Mouse (Mus musculus) left cerebral cortex, adult 2 months (tissue): ENCODE data around the gene Itprid2. TPM values are rescaled to one million over a fixed set of nuclear protein-coding genes. Genes with fewer than 3 reads are reported as not detected.
"Not testable (repeated sequence)": the region's sequence is repeated elsewhere in the genome, so short reads cannot be mapped to it uniquely, and the experiment has no call there.

ENCODE experiments used
- DNase-seq, 2 experiments: peaks; one replicate each; pipeline ENCODE4 v3.0.0; 2021 to 2022; ENCODE audit warnings: low spot score in 2 of 2, mixed read lengths in 1 of 2; ENCODE audit errors: extremely low spot score in 1 of 2
- H3K27ac ChIP-seq: fragments of 200-600 bp; 2 replicates; pipeline ENCODE4 v1.8.1; 2022
- H3K4me3 ChIP-seq: fragments of 200-600 bp; 2 replicates; pipeline ENCODE4 v1.8.1; 2022
- CTCF ChIP-seq: fragments of 200-600 bp; IDR thresholded peaks from 2 replicates; pipeline ENCODE4 v1.8.1; 2022; ENCODE audit warnings: antibody characterized with exemption, mild to moderate bottlenecking, moderate library complexity
- intact Hi-C: fragments of 180-260 bp; cut with DNase I; formaldehyde crosslinking; loops from one replicate; pipeline ENCODE4 v1.15.1; 2025
- long read RNA-seq, 2 experiments: library from polyadenylated mRNA; stranded (forward); transcript quantifications; one replicate each; pipeline ENCODE4 v2.0.0; 2021; ENCODE audit warnings: borderline mapping rate in 2 of 2
- total RNA-seq, 2 experiments: library from RNA; stranded (reverse); gene quantifications; 2 replicates each; pipeline ENCODE4 v1.2.3; 2021

The Itprid2 gene
- total RNA-seq, result 10 to 100 TPM; 38.6 to 39.6 TPM
- long read RNA-seq, experiment 1, full-length matches to known transcripts, result 34 of 55 reads
- long read RNA-seq, experiment 1, partial matches to known transcripts, result 11 of 55 reads
- long read RNA-seq, experiment 1, other reads (novel, unspliced or antisense), result 10 of 55 reads
- long read RNA-seq, experiment 2, full-length matches to known transcripts, result 32 of 48 reads
- long read RNA-seq, experiment 2, partial matches to known transcripts, result 10 of 48 reads
- long read RNA-seq, experiment 2, other reads (novel, unspliced or antisense), result 6 of 48 reads

DNA sequence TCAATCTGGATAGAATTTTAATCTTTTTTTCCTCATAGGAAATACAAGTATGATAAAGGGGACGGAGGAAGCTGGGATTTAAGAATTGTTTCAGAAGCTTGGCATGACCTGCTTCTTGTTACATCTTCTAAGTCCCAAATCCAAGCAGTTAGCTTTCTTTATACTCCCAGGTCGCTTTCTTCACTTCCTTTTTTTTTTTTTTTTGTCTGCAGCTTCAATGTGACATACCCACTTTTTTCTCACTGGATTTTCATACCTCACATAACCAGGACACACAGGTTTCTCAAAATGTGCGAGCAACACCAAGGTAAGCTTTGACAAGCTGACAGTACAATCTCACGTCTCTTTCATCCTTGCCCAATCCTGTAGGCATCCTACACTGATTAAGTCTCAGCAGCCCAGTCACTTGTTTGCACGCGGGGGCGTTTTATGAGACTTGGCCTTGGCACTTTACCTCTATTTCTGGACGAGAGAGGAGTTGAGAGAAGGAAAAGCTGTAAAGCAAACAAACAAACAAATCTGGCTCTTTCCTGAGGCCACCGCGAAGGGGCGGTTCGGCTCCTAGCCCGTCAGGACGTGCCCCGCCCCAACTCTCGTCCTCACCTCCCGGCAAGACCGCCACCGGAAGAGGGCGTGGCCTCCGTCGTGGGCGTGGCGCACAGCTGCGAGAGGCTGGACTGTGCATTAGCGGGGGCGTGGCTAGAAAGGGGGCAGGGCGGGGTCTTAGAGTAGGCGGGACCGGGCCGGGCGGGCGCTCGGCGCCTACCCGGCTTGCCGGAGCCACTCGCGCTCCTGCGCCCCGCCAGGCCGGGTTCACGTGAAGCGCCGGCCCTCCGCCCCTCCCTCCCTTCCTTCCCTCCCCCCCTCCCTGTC, at the start of gene Itprid2:
Gene Itprid2 (plus strand): TSS at position 825 of the 873 bp plus-strand sequence.
- no peak; the same call in 1 of the 2 replicates for TF ChIP-seq CTCF
- intact Hi-C loops, result loop anchor here (5.0 to 10.0 kb wide), 3 partner anchors 177 to 1590 kb away; partner anchors contain the start of genes Cerkl and Neurod1
- H3K4me3 ChIP-seq, result peak within 1 kb of the TSS; percentile 75
- H3K27ac ChIP-seq, result peak within 1 kb of the TSS; percentile 96
- DNase-seq, result peak; percentile 94 to 96

DNA sequence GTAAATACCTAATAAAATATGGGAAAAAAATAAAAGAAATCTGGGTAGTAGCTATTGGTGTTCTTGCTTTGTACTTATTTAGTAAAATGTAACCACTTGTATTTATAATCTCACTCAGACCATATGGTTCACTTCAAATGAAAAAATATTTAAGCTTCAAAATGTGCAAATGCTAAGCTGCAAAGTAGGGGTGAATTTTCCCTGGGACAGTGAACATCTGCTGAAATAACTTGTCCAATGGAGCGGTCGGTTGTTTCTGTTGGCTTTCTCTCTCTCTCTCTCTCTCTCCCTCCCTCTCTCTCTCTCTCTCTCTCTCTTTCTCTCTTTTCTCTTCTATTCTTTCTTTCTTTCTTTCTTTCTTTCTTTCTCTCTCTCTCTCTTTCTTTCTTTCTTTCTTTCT, 39.0 kb upstream of the Itprid2 start:
- Histone ChIP-seq H3K4me3 (no peak overlapping the region), H3K27ac (no peak overlapping the region)
- intact Hi-C loops, result no loop called here
- TF ChIP-seq CTCF, result no peak
- no peak for DNase-seq

DNA sequence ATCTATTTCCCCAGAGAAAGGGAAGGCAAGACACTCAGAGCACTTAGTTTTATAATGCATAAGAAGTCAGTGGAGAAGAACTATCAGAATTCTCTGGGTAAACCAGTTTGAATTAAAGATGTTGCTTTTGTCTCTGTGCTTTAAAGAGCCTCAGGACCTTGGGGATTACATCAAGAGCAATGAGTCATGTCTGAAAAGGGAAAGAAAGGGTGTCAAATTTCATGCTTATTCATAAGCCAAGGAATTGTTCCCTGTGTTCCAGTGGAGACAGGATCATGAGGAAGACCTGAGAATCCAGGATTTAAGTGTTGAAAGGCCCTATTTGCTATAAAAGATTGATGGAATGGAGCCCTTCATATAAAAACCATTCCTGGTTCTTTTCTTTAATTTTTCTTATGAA, 38.1 kb upstream of the Itprid2 start:
- intact Hi-C loops, result no loop called here
- Histone ChIP-seq H3K27ac (no peak overlapping the region), H3K4me3 (no peak overlapping the region)
- TF ChIP-seq CTCF, result no peak
- no peak for DNase-seq

DNA sequence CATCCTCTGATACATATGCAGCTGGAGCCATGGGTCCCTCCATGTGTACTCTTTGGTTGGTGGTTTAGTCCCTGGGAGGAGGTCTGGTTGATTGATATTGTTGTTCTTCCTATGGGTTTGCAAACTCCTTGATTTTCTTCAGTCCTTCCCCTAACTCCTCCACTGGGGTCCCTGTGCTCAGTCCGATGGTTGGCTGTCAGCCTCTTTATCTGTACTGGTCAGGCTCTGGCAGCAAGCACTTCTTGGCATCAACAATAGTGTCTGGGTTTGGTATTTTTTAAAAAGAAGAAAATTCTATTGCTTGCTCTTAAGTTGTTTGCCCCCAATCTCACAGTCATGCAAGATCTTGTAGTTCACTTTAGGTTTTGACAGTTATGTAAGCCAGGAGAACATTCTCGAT, 34.0 kb upstream of the Itprid2 start:
- H3K27ac ChIP-seq, intact Hi-C loops, DNase-seq, H3K4me3 ChIP-seq: not testable (repeated sequence)

DNA sequence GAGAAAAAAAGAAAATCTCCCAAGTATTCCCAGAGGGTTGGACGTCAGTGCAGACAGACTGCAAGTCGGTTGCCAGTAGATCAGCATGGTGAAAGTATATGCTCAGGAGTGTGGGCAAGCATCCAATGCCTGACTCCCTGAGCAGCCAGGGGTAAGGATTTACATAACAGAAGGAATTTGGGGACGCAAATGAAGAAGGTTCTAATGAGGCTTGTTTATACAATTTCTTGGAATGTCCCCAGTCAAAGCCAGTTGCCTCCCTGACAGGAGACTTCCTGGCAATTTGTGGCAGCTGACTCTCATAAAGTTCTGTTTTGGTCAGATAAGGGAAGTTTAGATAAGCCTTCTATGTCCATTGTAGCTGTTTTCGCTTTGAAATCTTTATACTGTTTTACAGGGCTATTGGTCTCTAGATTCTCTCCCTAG, 33.4 kb upstream of the Itprid2 start:
- Histone ChIP-seq H3K27ac (no peak overlapping the region), H3K4me3 (no peak overlapping the region)
- DNase-seq, result no peak
- no peak for TF ChIP-seq CTCF
- intact Hi-C loops, result no loop called here

DNA sequence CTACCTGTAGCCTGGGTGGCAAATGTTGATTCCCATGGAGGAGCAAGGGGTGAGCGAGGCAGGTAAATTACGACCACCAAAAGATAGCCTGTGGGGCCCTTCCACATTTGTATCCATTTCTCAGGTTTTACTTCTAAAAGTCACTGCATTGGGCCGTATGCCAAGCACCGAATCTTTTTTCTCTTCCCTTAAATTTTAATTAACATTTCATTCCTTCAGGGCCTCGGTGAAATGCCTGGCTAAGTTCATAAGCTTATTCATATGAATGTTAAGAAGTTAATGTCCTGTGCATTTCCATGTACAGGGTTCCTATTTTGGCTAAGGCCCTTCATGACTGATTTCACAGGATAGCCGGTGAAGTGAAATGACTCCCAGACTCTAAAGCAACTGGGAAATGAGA, 32.8 kb upstream of the Itprid2 start:
- no peak overlapping the region for H3K4me3 ChIP-seq
- TF ChIP-seq CTCF, result no peak
- H3K27ac ChIP-seq, result no peak overlapping the region
- intact Hi-C loops, result no loop called here
- DNase-seq, result no peak

DNA sequence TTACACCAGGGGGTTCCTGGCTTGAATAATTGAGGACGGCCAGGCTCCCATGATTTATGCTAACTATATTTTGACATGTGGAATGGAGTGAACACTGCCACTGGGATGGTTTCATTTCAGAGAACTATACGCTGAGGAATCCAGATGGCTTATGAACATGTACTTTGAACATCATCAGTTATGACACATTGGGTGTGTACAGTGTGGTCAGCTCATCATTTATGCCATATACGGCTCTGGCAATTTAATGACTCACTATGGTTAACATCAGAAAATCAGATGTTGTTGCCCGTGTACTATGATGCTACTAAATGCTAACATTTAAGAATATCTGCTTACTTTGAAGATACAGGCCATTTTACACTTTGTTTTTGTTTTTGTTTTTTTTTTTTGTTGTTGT, 31.8 kb upstream of the Itprid2 start:
- DNase-seq, result no peak
- H3K27ac ChIP-seq, result no peak overlapping the region
- TF ChIP-seq CTCF, result no peak
- no peak overlapping the region for H3K4me3 ChIP-seq
- intact Hi-C loops, result no loop called here

DNA sequence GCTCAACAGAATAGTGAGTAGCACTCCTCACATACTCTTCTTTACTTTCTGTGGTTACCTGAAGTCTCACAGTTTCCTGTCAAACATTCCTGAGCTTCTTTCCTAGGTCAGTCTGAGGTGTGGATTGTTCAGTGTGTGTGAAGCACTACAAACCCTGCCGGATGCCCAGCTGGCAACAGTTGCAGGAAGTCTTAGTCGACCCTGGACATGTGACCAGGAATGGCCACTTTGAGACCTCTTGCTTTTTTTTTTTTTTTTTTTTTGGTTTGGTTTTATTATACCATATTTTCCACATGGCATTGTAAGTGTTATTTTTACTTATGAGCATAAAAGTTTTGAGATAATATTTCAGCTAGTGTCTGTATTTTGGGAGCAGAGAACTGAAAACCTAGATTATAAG, 29.1 kb upstream of the Itprid2 start:
- intact Hi-C loops, result no loop called here
- no peak overlapping the region for H3K4me3 ChIP-seq

DNA sequence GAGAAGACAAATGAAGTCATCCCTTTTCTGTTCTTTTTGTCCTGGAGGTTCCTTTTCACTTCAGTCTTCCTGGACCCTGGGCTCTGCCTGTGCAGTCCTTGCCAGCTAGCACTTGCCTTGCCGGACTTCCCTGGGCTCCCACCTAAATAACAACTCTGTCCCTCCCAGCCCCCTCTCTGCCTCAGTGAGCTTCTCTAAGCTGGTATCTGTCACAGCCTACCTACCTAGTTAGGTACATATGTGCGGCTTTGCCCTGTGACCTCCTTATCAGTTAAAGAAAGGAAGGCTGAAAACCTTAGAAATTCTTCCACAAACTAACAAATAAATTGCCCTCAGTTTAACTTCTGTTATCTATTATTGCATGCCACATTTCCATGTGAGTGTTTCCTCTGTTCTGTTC, 28.0 kb upstream of the Itprid2 start:
- Histone ChIP-seq H3K4me3 (no peak overlapping the region), H3K27ac (no peak overlapping the region)
- intact Hi-C loops, result no loop called here
- TF ChIP-seq CTCF, result no peak
- DNase-seq, result no peak

More for the DNA sequence above, 29.1 kb upstream of the Itprid2 start:
- H3K27ac ChIP-seq, result no peak overlapping the region
- no peak for DNase-seq
- TF ChIP-seq CTCF, result no peak

DNA sequence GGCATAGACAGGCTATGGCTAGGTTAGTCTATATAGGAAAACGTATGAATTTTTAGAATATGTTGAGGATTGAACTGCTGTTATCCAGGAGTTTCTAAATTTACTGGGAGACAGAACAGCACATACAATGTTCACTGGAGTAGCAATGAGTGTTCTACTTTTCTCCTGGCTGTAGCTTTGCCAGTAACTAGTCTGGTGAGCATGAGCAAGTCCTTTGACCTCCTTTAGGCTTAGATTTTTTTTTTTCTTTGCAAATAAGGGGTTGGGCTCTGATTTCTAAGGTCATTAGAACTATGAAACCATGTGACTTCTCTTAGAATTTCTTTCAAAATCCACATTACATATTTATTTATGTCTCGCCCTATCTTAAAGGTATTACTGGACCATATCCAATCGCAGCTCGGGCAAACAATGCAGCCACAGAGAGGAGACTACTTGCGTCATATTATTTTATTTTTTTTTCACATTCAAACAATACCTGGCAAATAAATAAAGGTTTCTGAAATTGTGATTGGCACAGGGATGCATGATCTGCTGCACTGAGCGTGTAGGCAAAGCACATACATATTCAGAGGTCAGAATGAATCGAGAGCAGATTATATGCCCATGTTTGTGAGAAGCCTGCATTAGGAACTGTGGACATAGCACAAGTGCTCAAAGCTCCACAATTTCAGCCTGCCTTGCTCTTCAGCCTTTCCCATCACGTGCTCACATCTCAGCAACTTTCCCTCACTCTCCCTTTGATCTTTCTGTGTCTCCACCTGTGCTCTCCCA, 26.7 kb upstream of the Itprid2 start:
- TF ChIP-seq CTCF, result no peak
- Histone ChIP-seq H3K27ac (no peak overlapping the region), H3K4me3 (no peak overlapping the region)
- DNase-seq, result no peak
- intact Hi-C loops, result no loop called here

DNA sequence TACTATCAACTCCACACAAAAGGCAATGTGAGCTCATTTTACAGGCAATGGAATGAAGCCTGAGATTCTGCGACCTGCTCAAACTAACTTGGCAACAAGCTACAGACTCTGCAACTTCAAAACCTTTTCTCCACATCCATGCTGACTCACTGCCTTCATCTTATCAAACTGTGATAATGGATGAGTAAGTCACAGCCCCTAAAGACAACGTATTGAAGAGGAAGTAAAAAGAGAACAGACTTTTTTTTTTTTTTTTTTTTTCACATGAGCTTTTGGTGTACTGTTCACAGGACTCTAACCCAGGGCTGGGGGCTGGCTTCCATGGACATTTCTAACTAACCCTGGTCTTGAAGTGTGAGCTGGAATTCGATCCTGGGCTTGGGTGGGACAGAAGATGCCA, 24.3 kb upstream of the Itprid2 start:
- TF ChIP-seq CTCF, result no peak
- DNase-seq, result no peak
- intact Hi-C loops, result no loop called here
- Histone ChIP-seq H3K27ac (no peak overlapping the region), H3K4me3 (no peak overlapping the region)

DNA sequence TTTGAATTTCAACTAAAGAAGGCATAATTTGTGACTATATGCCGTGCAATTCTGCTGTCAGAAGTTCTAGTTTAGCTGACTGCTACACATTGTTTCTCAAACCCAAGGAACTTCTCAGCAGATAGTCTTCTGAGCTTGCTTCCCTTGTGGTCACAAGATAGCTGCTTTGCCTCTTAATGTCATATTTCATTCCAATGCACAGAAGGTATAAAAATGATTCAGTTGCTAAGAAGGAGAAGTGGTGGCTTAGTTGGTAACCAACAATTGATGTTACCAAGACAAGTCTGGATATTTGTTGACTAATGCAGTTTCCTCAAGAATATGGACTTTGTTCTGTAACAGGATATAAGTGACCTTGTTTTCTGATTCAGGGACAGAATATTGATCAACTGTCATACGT, 17.0 kb upstream of the Itprid2 start:
- intact Hi-C loops, result no loop called here
- Histone ChIP-seq H3K27ac (no peak overlapping the region), H3K4me3 (no peak overlapping the region)
- no peak for TF ChIP-seq CTCF
- no peak for DNase-seq
